Mouse (Mus musculus) layer of hippocampus, postnatal 10 days (tissue): ENCODE measurements around the gene Cabp4. TPM values are rescaled to one million over a fixed set of nuclear protein-coding genes. Genes with fewer than 3 reads are reported as not detected.

ENCODE experiments used
- DNase-seq, 2 experiments: peaks; one replicate each; pipeline ENCODE4 v3.0.0; 2021; ENCODE audit warnings: low spot score in 2 of 2
- long read RNA-seq: library from polyadenylated mRNA; stranded (forward); transcript quantifications from one replicate; pipeline ENCODE4 v2.0.0, GENCODE M21; 2023
- total RNA-seq, 2 experiments: library from RNA; stranded (reverse); gene quantifications; 2 replicates each; pipeline ENCODE4 v1.2.3; 2021

Gene Cabp4
- total RNA-seq: under 1 TPM in 1 of 2 experiments, not detected in 1; 0.30 TPM
- long read RNA-seq: 0 reads

GRCm38 (mm10) chr19:4143759-4144268 lies at the start of gene Cabp4:
Gene Cabp4, minus strand, starts transcription at chr19:4144033.
- DNase-seq: no peak

- DNase-seq: no peak
These were observed 49.3 kb upstream of the Cabp4 start for GRCm38 (mm10) chr19:4193129-4193528.

- DNase-seq: peak in 1 of 2 experiments; percentile 42
These were observed 48.6 kb upstream of the Cabp4 start for GRCm38 (mm10) chr19:4192251-4192985.

GRCm38 (mm10) chr19:4191528-4192250 lies 47.9 kb upstream of the Cabp4 start, which contains the start of gene Ppp1ca:
Gene Ppp1ca, plus strand, starts transcription at chr19:4192065.
- DNase-seq: peak; percentile 96 to 97

GRCm38 (mm10) chr19:4190831-4191334 lies 47.0 kb upstream of the Cabp4 start, which contains the start of gene Tbc1d10c:
Gene Tbc1d10c, minus strand, starts transcription at chr19:4191284.
- peak in 1 of 2 experiments; percentile 19 for DNase-seq

GRCm38 (mm10) chr19:4189051-4189620 lies 45.3 kb upstream of the Cabp4 start:
- DNase-seq: no peak

GRCm38 (mm10) chr19:4187303-4187702 lies 43.5 kb upstream of the Cabp4 start:
- DNase-seq: no peak

GRCm38 (mm10) chr19:4184976-4185975 lies 41.4 kb upstream of the Cabp4 start:
- DNase-seq: no peak

- peak in 1 of 2 experiments; percentile 32 for DNase-seq
These were observed 39.9 kb upstream of the Cabp4 start for GRCm38 (mm10) chr19:4183689-4184088.

GRCm38 (mm10) chr19:4181892-4182291 lies 38.1 kb upstream of the Cabp4 start:
- peak in 1 of 2 experiments; percentile 63 for DNase-seq

- no peak for DNase-seq
These were observed 36.6 kb upstream of the Cabp4 start for GRCm38 (mm10) chr19:4180411-4180810.

GRCm38 (mm10) chr19:4175368-4175947 lies 31.6 kb upstream of the Cabp4 start, which contains the start of gene Carns1:
Gene Carns1, minus strand, starts transcription at chr19:4175479.
- DNase-seq: no peak

- DNase-seq: no peak
These were observed 29.1 kb upstream of the Cabp4 start for GRCm38 (mm10) chr19:4172925-4173324.

- peak in 1 of 2 experiments; percentile 4 for DNase-seq
These were observed 27.8 kb upstream of the Cabp4 start for GRCm38 (mm10) chr19:4171393-4172290.

GRCm38 (mm10) chr19:4170723-4171392 lies 27.0 kb upstream of the Cabp4 start:
- peak in 1 of 2 experiments; percentile 4 for DNase-seq

GRCm38 (mm10) chr19:4169810-4170209 lies 26.0 kb upstream of the Cabp4 start:
- no peak for DNase-seq

- peak; percentile 100 for DNase-seq
These were observed 25.5 kb upstream of the Cabp4 start for GRCm38 (mm10) chr19:4169378-4169784.
